ENCODE assay signal across 21 mouse cellular contexts in the genomic region with DNA sequence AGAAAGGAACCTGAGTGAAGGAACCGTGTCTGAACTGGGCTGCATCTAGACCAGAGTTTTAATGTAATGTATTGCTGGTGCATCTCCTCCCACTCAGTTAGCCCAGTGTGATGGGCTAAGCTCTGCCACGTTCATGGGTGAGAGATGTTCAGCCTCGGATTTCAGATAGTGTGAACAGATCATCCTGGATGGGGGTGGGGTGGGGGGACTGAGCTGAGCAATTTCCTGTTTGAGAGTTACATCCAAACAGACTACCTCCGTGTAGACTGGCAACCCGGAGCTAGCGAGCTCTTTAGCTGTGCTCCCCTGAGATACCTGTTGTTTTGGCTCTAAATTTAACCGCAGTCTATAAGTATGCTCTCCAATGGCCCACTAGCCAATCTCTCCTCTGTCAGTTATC. TPM values are rescaled to one million over a fixed set of nuclear protein-coding genes. Genes with fewer than 3 reads are reported as not detected.
A peak's percentile ranks its signal among the peaks of the same experiment; 100 is the strongest.
DNase-seq lines count a peak whose midpoint lies in the region; ATAC-seq and TF ChIP-seq lines count a peak whose summit lies in the region.
"Had no signal": no experiment of that assay in that cellular context is flagged by ENCODE, and none has a peak within 500 bp of the region (broad histone marks: within the 10 kb centered on the region; RNA-seq: fewer than 3 reads in every experiment).

No protein-coding gene starts in this region.

- H3K9ac ChIP-seq in midbrain, postnatal 0 days (replicated peaks; ENCODE audit: low read length, poor library complexity, severe bottlenecking) = no peak overlapping the region
- H3K9ac ChIP-seq: embryonic facial prominence, embryonic 12.5 days; forebrain, embryonic 15.5 days; heart, embryonic 12.5 days; liver, embryonic 13.5 days; neural tube, embryonic 13.5 days had no signal

- H3K4me1 ChIP-seq in megakaryocyte, embryonic 14.5 days = peaks cover 63% of the 10 kb centered on the region
- no peaks in the 10 kb centered on the region for H3K4me1 ChIP-seq in midbrain, postnatal 0 days (ENCODE audit: insufficient read depth, low read length)
- H3K4me1 ChIP-seq in midbrain, embryonic 10.5 days = peaks cover 6% of the 10 kb centered on the region

- peak; percentile 68 for DNase-seq in T-cell, adult 2 months (ENCODE audit: low spot score)
- peak; percentile 32 for DNase-seq in splenic B cell, adult 2 months (ENCODE audit: low read depth, low spot score)
- DNase-seq in midbrain, postnatal 0 days (ENCODE audit: low spot score) = no peak
- DNase-seq in layer of hippocampus, adult 2 months (ENCODE audit: low spot score in 2 of 2) = no peak
- no peak for DNase-seq in midbrain, embryonic 10.5 days (ENCODE audit: low spot score)
- DNase-seq: adrenal gland, postnatal 25 days; cerebellum, adult 18-20 months; heart, postnatal 4 days; kidney, adult 8-10 months; kidney, postnatal 4 days; liver, embryonic 13.5 days; right cerebral cortex, postnatal 14 days had no signal

- no peak overlapping the region for H3K4me2 ChIP-seq in midbrain, postnatal 0 days (ENCODE audit: low read depth, low read length, poor library complexity, severe bottlenecking)
- H3K4me2 ChIP-seq: embryonic facial prominence, embryonic 12.5 days; forebrain, embryonic 15.5 days; heart, embryonic 12.5 days; liver, embryonic 13.5 days; neural tube, embryonic 13.5 days had no signal

- no peak for ATAC-seq in megakaryocyte, adult 5-6 weeks (ENCODE audit: poor library complexity, severe bottlenecking)
- ATAC-seq in midbrain, postnatal 0 days (ENCODE audit: low FRiP score) = no peak
- ATAC-seq: forebrain, embryonic 15.5 days; hindbrain, postnatal 0 days; lung, postnatal 0 days; midbrain, embryonic 16.5 days had no signal

- no peak for TF ChIP-seq CTCF in midbrain, postnatal 0 days (IDR thresholded peaks at IDR 0.05)
- TF ChIP-seq CTCF in layer of hippocampus, adult 2 months (conservative IDR thresholded peaks at IDR 0.05) = no peak

- no peak overlapping the region for H3K27ac ChIP-seq in midbrain, postnatal 0 days (ENCODE audit: low read depth, low read length)
- H3K27ac ChIP-seq in layer of hippocampus, adult 2 months = no peak overlapping the region
- no peak overlapping the region for H3K27ac ChIP-seq in midbrain, embryonic 10.5 days (replicated peaks)
- H3K27ac ChIP-seq: embryonic facial prominence, embryonic 12.5 days; forebrain, embryonic 15.5 days; hindbrain, postnatal 0 days; liver, embryonic 13.5 days; neural tube, embryonic 13.5 days had no signal

- no peaks in the 10 kb centered on the region for H3K36me3 ChIP-seq in megakaryocyte, embryonic 14.5 days (replicated peaks; ENCODE audit: low read length)
- H3K36me3 ChIP-seq in splenic B cell, adult 2 months (ENCODE audit: control insufficient read depth, insufficient read depth, low read length, poor library complexity, severe bottlenecking) = no peaks in the 10 kb centered on the region
- no peaks in the 10 kb centered on the region for H3K36me3 ChIP-seq in midbrain, postnatal 0 days (ENCODE audit: insufficient read depth, low read length)
- H3K36me3 ChIP-seq in midbrain, embryonic 10.5 days = no peaks in the 10 kb centered on the region
- H3K36me3 ChIP-seq: embryonic facial prominence, embryonic 12.5 days; forebrain, embryonic 15.5 days; heart, embryonic 12.5 days; liver, embryonic 13.5 days; neural tube, embryonic 13.5 days had no signal

- H3K9me3 ChIP-seq in megakaryocyte, embryonic 14.5 days = no peaks in the 10 kb centered on the region
- H3K9me3 ChIP-seq in midbrain, postnatal 0 days (ENCODE audit: low read length) = no peaks in the 10 kb centered on the region
- H3K9me3 ChIP-seq in midbrain, embryonic 10.5 days (replicated peaks) = no peaks in the 10 kb centered on the region
- H3K9me3 ChIP-seq: embryonic facial prominence, embryonic 12.5 days; forebrain, embryonic 15.5 days; heart, embryonic 12.5 days; liver, embryonic 13.5 days; neural tube, embryonic 13.5 days had no signal

- whole genome bisulfite sequencing in midbrain, postnatal 0 days = 60% methylated on average over 7 of the region's 7 CpGs
- 65% methylated on average over 7 of the region's 7 CpGs for WGBS in midbrain, embryonic 10.5 days

- H3K4me3 ChIP-seq in megakaryocyte, embryonic 14.5 days (replicated peaks) = peak overlapping the region; percentile 55
- H3K4me3 ChIP-seq in midbrain, postnatal 0 days (ENCODE audit: low read depth, low read length) = no peak overlapping the region
- no peak overlapping the region for H3K4me3 ChIP-seq in layer of hippocampus, adult 2 months
- H3K4me3 ChIP-seq in midbrain, embryonic 10.5 days = no peak overlapping the region
- H3K4me3 ChIP-seq: embryonic facial prominence, embryonic 12.5 days; forebrain, embryonic 15.5 days; heart, embryonic 12.5 days; liver, embryonic 13.5 days; neural tube, embryonic 13.5 days had no signal

- H3K27me3 ChIP-seq in megakaryocyte, embryonic 14.5 days (replicated peaks) = peaks cover 8% of the 10 kb centered on the region
- no peaks in the 10 kb centered on the region for H3K27me3 ChIP-seq in splenic B cell, adult 2 months (ENCODE audit: control insufficient read depth, insufficient read depth, low read length, poor library complexity, severe bottlenecking)
- no peaks in the 10 kb centered on the region for H3K27me3 ChIP-seq in midbrain, postnatal 0 days (ENCODE audit: insufficient read depth, low read length)
- H3K27me3 ChIP-seq in midbrain, embryonic 10.5 days (ENCODE audit: low read depth, poor library complexity, severe bottlenecking) = 0 out of 2 replicates have a peak, but pooled peaks cover 7% of the 10 kb centered on the region
- H3K27me3 ChIP-seq: embryonic facial prominence, embryonic 12.5 days; forebrain, embryonic 15.5 days; heart, embryonic 12.5 days; liver, embryonic 13.5 days had no signal

RNA-seq across cellular contexts. Expression of a gene that starts 4.9 kb away (rescaled TPM):
- polyA plus RNA-seq in megakaryocyte, embryonic 14.5 days (2012; ENCODE audit: insufficient read depth, low replicate concordance) = 0.54 TPM in 1 of 2 replicates, not detected in the other
- total RNA-seq in megakaryocyte, adult 5-6 weeks (2015) = 40.6 and 41.9 TPM in 2 replicates
- 50.0 and 61.9 TPM in 2 replicates for total RNA-seq in megakaryocyte, adult 5-6 weeks (2017)
- total RNA-seq in midbrain, postnatal 0 days (2014; rRNA removed) = 19.1 and 23.6 TPM in 2 replicates
- polyA plus RNA-seq in midbrain, postnatal 0 days (2015; fragmentation: Nextera tagmentation; extraction: Ambion mirVana) = 11.8 and 14.3 TPM in 2 replicates
- 10 to 100 TPM; 86.9 to 91.5 TPM for total RNA-seq in layer of hippocampus, adult 2 months (2021)
- 9.0 and 11.3 TPM in 2 replicates for polyA plus RNA-seq in midbrain, embryonic 10.5 days (2016; fragmentation: Nextera tagmentation; extraction: Ambion mirVana)

RNA-seq across cellular contexts. Expression of a gene that starts 44.8 kb away (rescaled TPM):
- polyA plus RNA-seq in megakaryocyte, embryonic 14.5 days (2012; ENCODE audit: insufficient read depth, low replicate concordance) = not detected in 2 replicates
- 3.8 and 4.0 TPM in 2 replicates for total RNA-seq in megakaryocyte, adult 5-6 weeks (2015)
- total RNA-seq in megakaryocyte, adult 5-6 weeks (2017) = 2.5 and 4.0 TPM in 2 replicates
- 0.57 and 0.88 TPM in 2 replicates for total RNA-seq in midbrain, postnatal 0 days (2014; rRNA removed)
- 0.17 and 0.18 TPM in 2 replicates for polyA plus RNA-seq in midbrain, postnatal 0 days (2015; fragmentation: Nextera tagmentation; extraction: Ambion mirVana)
- under 1 TPM; 0.15 to 0.39 TPM for total RNA-seq in layer of hippocampus, adult 2 months (2021)
- polyA plus RNA-seq in midbrain, embryonic 10.5 days (2016; fragmentation: Nextera tagmentation; extraction: Ambion mirVana) = 0.10 TPM in 2 replicates
- polyA plus RNA-seq: neural tube, embryonic 13.5 days had no signal

RNA-seq across cellular contexts. Expression of a gene that starts 56.0 kb away (rescaled TPM):
- polyA plus RNA-seq in megakaryocyte, embryonic 14.5 days (2012; ENCODE audit: insufficient read depth, low replicate concordance) = 6.2 and 22.2 TPM in 2 replicates
- total RNA-seq in megakaryocyte, adult 5-6 weeks (2015) = 60.5 and 64.6 TPM in 2 replicates
- 71.3 and 73.0 TPM in 2 replicates for total RNA-seq in megakaryocyte, adult 5-6 weeks (2017)
- total RNA-seq in midbrain, postnatal 0 days (2014; rRNA removed) = 0.80 and 1.4 TPM in 2 replicates
- polyA plus RNA-seq in midbrain, postnatal 0 days (2015; fragmentation: Nextera tagmentation; extraction: Ambion mirVana) = 2.0 and 2.1 TPM in 2 replicates
- total RNA-seq in layer of hippocampus, adult 2 months (2021) = 1 to 10 TPM; 1.4 to 2.0 TPM
- 1.2 and 1.3 TPM in 2 replicates for polyA plus RNA-seq in midbrain, embryonic 10.5 days (2016; fragmentation: Nextera tagmentation; extraction: Ambion mirVana)

Comparison
In these comparisons a context has a peak if more than half of its experiments do, and no peak if none do; other contexts are left out.
1. DNase-seq: peak in T-cell, adult 2 months (single experiment) and splenic B cell, adult 2 months (single experiment); none in midbrain, postnatal 0 days (single experiment), layer of hippocampus, adult 2 months (0 of 2) and midbrain, embryonic 10.5 days (single experiment).
2. RNA of a gene that starts 56.0 kb away (total RNA-seq): 60.5 to 73.0 TPM in megakaryocyte, adult 5-6 weeks; 1.4 to 2.0 TPM in layer of hippocampus, adult 2 months and 0.80 to 1.4 TPM in midbrain, postnatal 0 days; every median in the first group is over 10 times any median in the second.